ENCODE assay signal across 28 mouse cellular contexts in the genomic region with DNA sequence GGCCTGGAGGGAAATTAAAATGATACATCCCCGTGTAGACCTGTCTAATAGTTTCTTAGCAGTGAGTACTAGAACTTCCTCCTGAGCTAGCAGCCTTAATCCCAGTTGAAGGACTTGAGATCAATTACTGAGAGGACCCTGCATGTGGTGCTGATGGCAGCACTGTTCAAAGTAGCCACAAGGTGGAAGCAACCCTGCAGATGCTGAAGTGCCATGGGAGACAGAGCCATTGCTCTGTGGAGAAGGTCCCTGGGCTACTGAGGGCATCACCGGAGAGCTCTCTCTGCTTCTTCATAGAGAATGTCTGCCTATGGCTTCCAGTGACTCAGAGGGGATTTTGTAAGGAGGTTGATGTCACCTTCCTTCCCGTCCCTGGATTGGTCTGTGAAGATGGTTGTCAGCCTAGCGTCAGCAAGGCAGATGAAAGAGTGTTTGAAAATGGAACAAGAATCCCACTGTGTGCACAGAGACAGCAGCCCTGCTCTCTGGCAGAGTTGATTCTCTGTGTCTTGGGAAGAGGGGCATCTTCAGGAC. TPM values are rescaled to one million over a fixed set of nuclear protein-coding genes. Genes with fewer than 3 reads are reported as not detected.
DNase-seq lines count a peak whose midpoint lies in the region; ATAC-seq and TF ChIP-seq lines count a peak whose summit lies in the region.
"Not testable (repeated sequence)": the region's sequence is repeated elsewhere in the genome, so short reads cannot be mapped to it uniquely, and the experiment has no call there.
"Had no signal": no experiment of that assay in that cellular context is flagged by ENCODE, and none has a peak within 500 bp of the region (broad histone marks: within the 10 kb centered on the region; RNA-seq: fewer than 3 reads in every experiment).

No protein-coding gene starts in this region.

- H3K9me3 ChIP-seq in heart, postnatal 0 days (replicated peaks; ENCODE audit: control insufficient read depth, low read length); kidney, postnatal 0 days (replicated peaks; ENCODE audit: low read length); midbrain, postnatal 0 days (ENCODE audit: low read length): not testable (repeated sequence)

- not testable (repeated sequence) for H3K36me3 ChIP-seq in heart, postnatal 0 days (replicated peaks; ENCODE audit: control insufficient read depth, insufficient read depth, low read length); kidney, postnatal 0 days (ENCODE audit: insufficient read depth, low read length); midbrain, postnatal 0 days (ENCODE audit: insufficient read depth, low read length)

- peak; percentile 64 for ATAC-seq in common myeloid progenitor, adult 5-6 weeks (replicated peaks; ENCODE audit: low read depth, poor library complexity, severe bottlenecking)
- not testable (repeated sequence) for ATAC-seq in heart, postnatal 0 days (ENCODE audit: insufficient read depth, low read depth); kidney, postnatal 0 days (replicated peaks; ENCODE audit: low FRiP score, low read depth); midbrain, postnatal 0 days (ENCODE audit: low FRiP score)

- not testable (repeated sequence) for H3K27ac ChIP-seq in heart, postnatal 0 days (ENCODE audit: low read depth); kidney, postnatal 0 days; left cerebral cortex, adult 2 months; midbrain, postnatal 0 days (ENCODE audit: low read depth, low read length)

- intact Hi-C loops in left cerebral cortex, adult 2 months (cut with DNase I): not testable (repeated sequence)

- not testable (repeated sequence) for TF ChIP-seq EP300 in heart, postnatal 0 days (IDR thresholded peaks at IDR 0.05; ENCODE audit: low read depth)

- DNase-seq in A20 (ENCODE audit: low read depth, low spot score): peak; percentile 22
- DNase-seq in heart, postnatal 0 days (ENCODE audit: low spot score); kidney, postnatal 0 days (ENCODE audit: low spot score); left cerebral cortex, adult 2 months (ENCODE audit: extremely low spot score in 1 of 2, low spot score in 2 of 2); midbrain, postnatal 0 days (ENCODE audit: low spot score): not testable (repeated sequence)
- DNase-seq in lung, postnatal 10 days: peak; percentile 24

- not testable (repeated sequence) for H3K4me3 ChIP-seq in heart, postnatal 0 days (ENCODE audit: low read depth, low read length); kidney, postnatal 0 days (replicated peaks; ENCODE audit: low read depth, low read length); left cerebral cortex, adult 2 months; midbrain, postnatal 0 days (ENCODE audit: low read depth, low read length)

- H3K9ac ChIP-seq in heart, postnatal 0 days (replicated peaks; ENCODE audit: low read depth, low read length); kidney, postnatal 0 days (ENCODE audit: low read depth, low read length); midbrain, postnatal 0 days (replicated peaks; ENCODE audit: low read length, poor library complexity, severe bottlenecking): not testable (repeated sequence)

- H3K4me1 ChIP-seq in heart, postnatal 0 days (ENCODE audit: control insufficient read depth, insufficient read depth); kidney, postnatal 0 days (replicated peaks; ENCODE audit: insufficient read depth, low read length); midbrain, postnatal 0 days (ENCODE audit: insufficient read depth, low read length): not testable (repeated sequence)

- TF ChIP-seq CTCF in heart, postnatal 0 days (IDR thresholded peaks at IDR 0.05; ENCODE audit: low read depth): peak; percentile 13; the same call in 1 of the 2 replicates
- TF ChIP-seq CTCF in kidney, postnatal 0 days (IDR thresholded peaks at IDR 0.05; ENCODE audit: low read depth): peak; percentile 62
- TF ChIP-seq CTCF in left cerebral cortex, adult 2 months (IDR thresholded peaks at IDR 0.05): peak; percentile 11
- TF ChIP-seq CTCF in midbrain, postnatal 0 days (IDR thresholded peaks at IDR 0.05): peak; percentile 50

- not testable (repeated sequence) for H3K27me3 ChIP-seq in heart, postnatal 0 days (ENCODE audit: control insufficient read depth, insufficient read depth, low read length); kidney, postnatal 0 days (ENCODE audit: insufficient read depth, low read length); midbrain, postnatal 0 days (ENCODE audit: insufficient read depth, low read length)

- WGBS in heart, postnatal 0 days: 61% methylated on average over 2 of the region's 4 CpGs
- 78% methylated on average over 4 of the region's 4 CpGs for WGBS in kidney, postnatal 0 days
- 71% methylated on average over 4 of the region's 4 CpGs for WGBS in midbrain, postnatal 0 days

- H3K4me2 ChIP-seq in heart, postnatal 0 days (ENCODE audit: low read depth, low read length); kidney, postnatal 0 days (ENCODE audit: low read length); midbrain, postnatal 0 days (ENCODE audit: low read depth, low read length, poor library complexity, severe bottlenecking): not testable (repeated sequence)

RNA-seq across cellular contexts. Expression of gene Ugt1a6a, which starts 8.7 kb away (rescaled TPM):
- 0.78 and 1.3 TPM in 2 replicates for total RNA-seq in common myeloid progenitor, adult 5-6 weeks (2017)
- total RNA-seq in heart, postnatal 0 days (2014; rRNA removed; ENCODE audit: low replicate concordance): 1.9 and 2.2 TPM in 2 replicates
- polyA plus RNA-seq in heart, postnatal 0 days (2015; fragmentation: Nextera tagmentation; extraction: Ambion mirVana): 0.66 and 1.0 TPM in 2 replicates
- polyA plus RNA-seq in kidney, postnatal 0 days (2015; fragmentation: Nextera tagmentation; extraction: Ambion mirVana): 8.2 and 9.3 TPM in 2 replicates
- 1 to 10 TPM; 1.5 to 2.3 TPM for total RNA-seq in left cerebral cortex, adult 2 months (2021)
- 1.1 and 3.8 TPM in 2 replicates for total RNA-seq in midbrain, postnatal 0 days (2014; rRNA removed)
- polyA plus RNA-seq in midbrain, postnatal 0 days (2015; fragmentation: Nextera tagmentation; extraction: Ambion mirVana): 1.7 and 2.3 TPM in 2 replicates
- total RNA-seq: MEL had no signal
- polyA plus RNA-seq: heart, embryonic 10.5 days had no signal

RNA-seq across cellular contexts. Expression of gene Ugt1a6b, which starts 22.8 kb away (rescaled TPM):
- total RNA-seq in common myeloid progenitor, adult 5-6 weeks (2017): 0.91 and 4.2 TPM in 2 replicates
- 0.19 and 0.27 TPM in 2 replicates for total RNA-seq in heart, postnatal 0 days (2014; rRNA removed; ENCODE audit: low replicate concordance)
- 0.14 TPM in 1 of 2 replicates, not detected in the other for polyA plus RNA-seq in heart, postnatal 0 days (2015; fragmentation: Nextera tagmentation; extraction: Ambion mirVana)
- 0.55 and 0.65 TPM in 2 replicates for polyA plus RNA-seq in kidney, postnatal 0 days (2015; fragmentation: Nextera tagmentation; extraction: Ambion mirVana)
- total RNA-seq in left cerebral cortex, adult 2 months (2021): not detected
- total RNA-seq in midbrain, postnatal 0 days (2014; rRNA removed): 0.94 and 1.9 TPM in 2 replicates
- not detected in 2 replicates for polyA plus RNA-seq in midbrain, postnatal 0 days (2015; fragmentation: Nextera tagmentation; extraction: Ambion mirVana)
- total RNA-seq: left cerebral cortex, postnatal 25 days; MEL had no signal
- polyA plus RNA-seq: heart, embryonic 10.5 days; heart, embryonic 15.5 days; limb, embryonic 12.5 days; neural tube, embryonic 15.5 days had no signal

RNA-seq across cellular contexts. Expression of gene Ugt1a7c, which starts 31.0 kb away (rescaled TPM):
- total RNA-seq in common myeloid progenitor, adult 5-6 weeks (2017): 20.6 and 22.1 TPM in 2 replicates
- 0.73 and 0.99 TPM in 2 replicates for total RNA-seq in heart, postnatal 0 days (2014; rRNA removed; ENCODE audit: low replicate concordance)
- polyA plus RNA-seq in heart, postnatal 0 days (2015; fragmentation: Nextera tagmentation; extraction: Ambion mirVana): 1.8 and 1.9 TPM in 2 replicates
- 10.7 and 12.1 TPM in 2 replicates for polyA plus RNA-seq in kidney, postnatal 0 days (2015; fragmentation: Nextera tagmentation; extraction: Ambion mirVana)
- total RNA-seq in left cerebral cortex, adult 2 months (2021): under 1 TPM; 0.54 to 0.82 TPM
- total RNA-seq in midbrain, postnatal 0 days (2014; rRNA removed): 1.0 and 1.5 TPM in 2 replicates
- 1.6 and 2.7 TPM in 2 replicates for polyA plus RNA-seq in midbrain, postnatal 0 days (2015; fragmentation: Nextera tagmentation; extraction: Ambion mirVana)
- total RNA-seq: MEL had no signal

RNA-seq across cellular contexts. Expression of gene Ugt1a8, which starts 38.3 kb away (rescaled TPM):
- total RNA-seq in common myeloid progenitor, adult 5-6 weeks (2017): not detected in 2 replicates
- not detected in 2 replicates for total RNA-seq in heart, postnatal 0 days (2014; rRNA removed; ENCODE audit: low replicate concordance)
- not detected in 2 replicates for polyA plus RNA-seq in heart, postnatal 0 days (2015; fragmentation: Nextera tagmentation; extraction: Ambion mirVana)
- polyA plus RNA-seq in kidney, postnatal 0 days (2015; fragmentation: Nextera tagmentation; extraction: Ambion mirVana): 0.05 TPM in 1 of 2 replicates, not detected in the other
- not detected for total RNA-seq in left cerebral cortex, adult 2 months (2021)
- not detected in 2 replicates for total RNA-seq in midbrain, postnatal 0 days (2014; rRNA removed)
- not detected in 2 replicates for polyA plus RNA-seq in midbrain, postnatal 0 days (2015; fragmentation: Nextera tagmentation; extraction: Ambion mirVana)
- total RNA-seq: adrenal gland, postnatal 25 days; gastrocnemius, postnatal 14 days; heart, postnatal 36 days; layer of hippocampus, postnatal 10 days; left cerebral cortex, adult 18-20 months; left cerebral cortex, postnatal 25 days; MEL had no signal
- polyA plus RNA-seq: brain, embryonic 14.5 days; cortical plate, adult 2 months; embryonic facial prominence, embryonic 14.5 days; forebrain, embryonic 12.5 days; heart, embryonic 10.5 days; heart, embryonic 15.5 days; hindbrain, embryonic 13.5 days; kidney, embryonic 15.5 days; limb, embryonic 12.5 days; liver, embryonic 16.5 days; midbrain, embryonic 13.5 days; neural tube, embryonic 15.5 days; stomach, embryonic 15.5 days; urinary bladder, adult 2 months had no signal

RNA-seq across cellular contexts. Expression of gene Ugt1a5, which starts 39.9 kb away (rescaled TPM):
- total RNA-seq in common myeloid progenitor, adult 5-6 weeks (2017): 0.41 TPM in 1 of 2 replicates, not detected in the other
- not detected in 2 replicates for total RNA-seq in heart, postnatal 0 days (2014; rRNA removed; ENCODE audit: low replicate concordance)
- polyA plus RNA-seq in heart, postnatal 0 days (2015; fragmentation: Nextera tagmentation; extraction: Ambion mirVana): not detected in 2 replicates
- 0.06 TPM in 1 of 2 replicates, not detected in the other for polyA plus RNA-seq in kidney, postnatal 0 days (2015; fragmentation: Nextera tagmentation; extraction: Ambion mirVana)
- total RNA-seq in left cerebral cortex, adult 2 months (2021): under 1 TPM in 1 of 2 experiments, not detected in 1; 0.34 TPM
- total RNA-seq in midbrain, postnatal 0 days (2014; rRNA removed): not detected in 2 replicates
- polyA plus RNA-seq in midbrain, postnatal 0 days (2015; fragmentation: Nextera tagmentation; extraction: Ambion mirVana): not detected in 2 replicates
- total RNA-seq: layer of hippocampus, postnatal 10 days; left cerebral cortex, adult 18-20 months; left cerebral cortex, postnatal 25 days; MEL had no signal
- polyA plus RNA-seq: brain, embryonic 14.5 days; cortical plate, adult 2 months; embryonic facial prominence, embryonic 14.5 days; forebrain, embryonic 12.5 days; heart, embryonic 10.5 days; heart, embryonic 15.5 days; hindbrain, embryonic 13.5 days; kidney, embryonic 15.5 days; limb, embryonic 12.5 days; midbrain, embryonic 13.5 days; neural tube, embryonic 15.5 days; stomach, embryonic 15.5 days had no signal

Comparison
In these comparisons a context has a peak if more than half of its experiments do, and no peak if none do; other contexts are left out.
1. CTCF ChIP-seq: peak in every context shown above with its lines; median percentile 62 in kidney, postnatal 0 days; 50 in midbrain, postnatal 0 days; 13 in heart, postnatal 0 days; 11 in left cerebral cortex, adult 2 months.